ENCODE assay signal across 31 mouse cellular contexts in genomic region chr11:3679771-3680170, GRCm38 (mm10).
"Had no signal": no experiment of that assay in that cellular context is flagged by ENCODE, and none has a peak within 500 bp of the region (broad histone marks: within the 10 kb centered on the region; RNA-seq: fewer than 3 reads in every experiment).

No protein-coding gene starts in this region.

- H3K27me3 ChIP-seq: limb, embryonic 12.5 days; limb, embryonic 13.5 days; limb, embryonic 15.5 days; liver, embryonic 12.5 days; liver, embryonic 13.5 days; liver, embryonic 15.5 days; lung, embryonic 15.5 days; megakaryocyte, embryonic 14.5 days; midbrain, embryonic 12.5 days; midbrain, embryonic 13.5 days; neural tube, embryonic 12.5 days had no signal

- H3K27ac ChIP-seq: left cerebral cortex, adult 2 months; limb, embryonic 10.5 days; limb, embryonic 12.5 days; limb, embryonic 13.5 days; limb, embryonic 15.5 days; liver, embryonic 12.5 days; liver, embryonic 13.5 days; liver, embryonic 14.5 days; liver, embryonic 15.5 days; lung, embryonic 15.5 days; macrophage; midbrain, embryonic 10.5 days; midbrain, embryonic 12.5 days; midbrain, embryonic 13.5 days; neural tube, embryonic 12.5 days had no signal

- H3K9ac ChIP-seq: limb, embryonic 12.5 days; limb, embryonic 13.5 days; limb, embryonic 15.5 days; liver, embryonic 12.5 days; liver, embryonic 13.5 days; liver, embryonic 14.5 days; liver, embryonic 15.5 days; liver, postnatal 0 days; lung, embryonic 14.5 days; lung, embryonic 15.5 days; midbrain, embryonic 12.5 days; midbrain, embryonic 13.5 days; neural tube, embryonic 12.5 days had no signal

- ATAC-seq: liver, embryonic 12.5 days; liver, postnatal 0 days; lung, postnatal 0 days; midbrain, embryonic 13.5 days; midbrain, embryonic 16.5 days had no signal

- H3K9me3 ChIP-seq: limb, embryonic 10.5 days; limb, embryonic 12.5 days; limb, embryonic 13.5 days; limb, embryonic 15.5 days; liver, embryonic 12.5 days; liver, embryonic 13.5 days; liver, embryonic 15.5 days; lung, embryonic 15.5 days; megakaryocyte, embryonic 14.5 days; midbrain, embryonic 10.5 days; midbrain, embryonic 12.5 days; midbrain, embryonic 13.5 days; neural tube, embryonic 12.5 days had no signal

- H3K4me2 ChIP-seq: limb, embryonic 12.5 days; limb, embryonic 13.5 days; limb, embryonic 15.5 days; liver, embryonic 11.5 days; liver, embryonic 12.5 days; liver, embryonic 13.5 days; liver, embryonic 15.5 days; lung, embryonic 14.5 days; lung, embryonic 15.5 days; midbrain, embryonic 12.5 days; midbrain, embryonic 13.5 days; neural tube, embryonic 12.5 days had no signal

- DNase-seq: left cerebral cortex, postnatal 4 days; liver; liver, embryonic 13.5 days; liver, postnatal 0 days; lung, adult 18-20 months; lung, adult 2 months; lung, embryonic 14.5 days; lung, postnatal 10 days; lung, postnatal 14 days; lung, postnatal 36 days; lung, postnatal 4 days; midbrain, embryonic 14.5 days had no signal

- H3K4me3 ChIP-seq: left cerebral cortex, adult 2 months; limb, embryonic 10.5 days; limb, embryonic 12.5 days; limb, embryonic 13.5 days; limb, embryonic 15.5 days; liver, embryonic 12.5 days; liver, embryonic 13.5 days; liver, embryonic 15.5 days; lung, embryonic 15.5 days; megakaryocyte, embryonic 14.5 days; midbrain, embryonic 10.5 days; midbrain, embryonic 12.5 days; midbrain, embryonic 13.5 days; myocyte; neural tube, embryonic 12.5 days had no signal

- H3K4me1 ChIP-seq: limb, embryonic 10.5 days; limb, embryonic 12.5 days; limb, embryonic 13.5 days; limb, embryonic 15.5 days; liver, embryonic 12.5 days; liver, embryonic 13.5 days; liver, embryonic 15.5 days; lung, embryonic 15.5 days; midbrain, embryonic 10.5 days; midbrain, embryonic 12.5 days; midbrain, embryonic 13.5 days; neural tube, embryonic 12.5 days had no signal
